Mouse (Mus musculus): ENCODE data around the gene Cspg5.

DNA sequence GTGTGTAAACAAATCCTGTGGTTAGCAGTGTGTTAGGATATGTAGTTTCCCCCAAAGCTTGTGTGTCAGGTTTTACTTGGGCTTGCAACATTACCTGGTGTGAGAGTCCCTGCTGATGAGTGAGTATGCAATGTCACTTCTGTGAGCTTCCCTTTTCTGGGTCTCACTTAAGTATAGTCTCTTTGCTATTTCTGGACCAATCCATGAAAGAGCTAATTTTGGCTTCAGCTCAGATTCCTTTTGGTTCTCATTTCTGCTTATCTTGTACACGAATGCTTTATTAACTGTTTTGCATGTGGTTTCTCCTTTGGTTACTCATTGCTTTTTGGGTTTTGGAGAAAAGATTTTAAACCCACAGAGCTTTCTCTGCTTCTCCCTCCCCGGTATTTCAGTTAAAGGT lies 43.7 kb upstream of the Cspg5 start:
- no peak for TF ChIP-seq CTCF (IDR thresholded peaks at IDR 0.05; ENCODE audit: low read depth)
- no peak for TF ChIP-seq EP300 (optimal IDR thresholded peaks at IDR 0.05)
